Mouse (Mus musculus) MEL (cell line): ENCODE results near the gene Frmpd4. TPM values are rescaled to one million over a fixed set of nuclear protein-coding genes. Genes with fewer than 3 reads are reported as not detected.

Source experiments
- DNase-seq: peaks from one replicate; pipeline ENCODE4 v3.0.0; 2011; ENCODE audit warnings: low read depth, low spot score
- H3K27ac ChIP-seq: 2 replicates; pipeline ENCODE4 v1.5.1; 2012; ENCODE audit warnings: low read depth, mild to moderate bottlenecking, control low read depth, low read length, moderate library complexity; ENCODE audit not compliant: control insufficient read depth
- H3K27me3 ChIP-seq, 2 experiments: fragments of 150-350 bp in 1 of 2; sonication (generic) in 1 of 2; 2 replicates each; pipeline ENCODE4 v1.6.1; 2012; ENCODE audit warnings: low read length in 2 of 2, mild to moderate bottlenecking in 2 of 2, improper control_type of control experiment in 1 of 2, moderate library complexity in 1 of 2; ENCODE audit not compliant: insufficient read depth in 2 of 2, control insufficient read depth in 1 of 2
- H3K36me3 ChIP-seq, 2 experiments: 2 replicates each; pipeline ENCODE4 v1.6.1; 2012 to 2014; ENCODE audit warnings: low read length in 2 of 2, improper control_type of control experiment in 1 of 2, inconsistent platforms in 1 of 2, mild to moderate bottlenecking in 1 of 2; ENCODE audit not compliant: insufficient read depth in 2 of 2, control insufficient read depth in 1 of 2
- H3K4me1 ChIP-seq, 2 experiments: fragments of 150-350 bp in 1 of 2; sonication (generic) in 1 of 2; 2 replicates each; pipeline ENCODE4 v1.6.1; 2012; ENCODE audit warnings: low read length in 2 of 2, improper control_type of control experiment in 1 of 2, mild to moderate bottlenecking in 1 of 2; ENCODE audit not compliant: insufficient read depth in 2 of 2, control insufficient read depth in 1 of 2
- H3K4me3 ChIP-seq, 2 experiments: fragments of 150-350 bp in 1 of 2; sonication (generic) in 1 of 2; 2 replicates each; pipeline ENCODE4 v1.5.1; 2012; ENCODE audit warnings: low read depth in 2 of 2, low read length in 2 of 2, mild to moderate bottlenecking in 2 of 2, moderate library complexity in 2 of 2, control low read depth in 1 of 2, improper control_type of control experiment in 1 of 2; ENCODE audit not compliant: control insufficient read depth in 1 of 2, insufficient read depth in 1 of 2
- H3K79me2 ChIP-seq: 2 replicates; pipeline ENCODE4 v1.6.1; 2012; ENCODE audit warnings: mild to moderate bottlenecking, low read length, moderate library complexity; ENCODE audit not compliant: control insufficient read depth, poor library complexity, insufficient read depth
- H3K9ac ChIP-seq: 2 replicates; pipeline ENCODE4 v1.6.1; 2012; ENCODE audit warnings: low read depth, mild to moderate bottlenecking, control low read depth, low read length, moderate library complexity; ENCODE audit not compliant: control insufficient read depth, poor library complexity, severe bottlenecking
- H3K9me3 ChIP-seq: fragments of 150-350 bp; sonication (generic); replicated peaks from 2 replicates; pipeline ENCODE4 v1.6.1; 2012; ENCODE audit warnings: mild to moderate bottlenecking, low read length, improper control_type of control experiment, moderate library complexity; ENCODE audit not compliant: insufficient read depth
- BHLHE40 ChIP-seq: IDR thresholded peaks from 2 replicates; pipeline ENCODE4 v1.6.1; 2012; ENCODE audit warnings: low read depth, mild to moderate bottlenecking, inconsistent platforms, low read length, improper control_type of control experiment, borderline replicate concordance
- CHD1 ChIP-seq: IDR thresholded peaks from 2 replicates; pipeline ENCODE4 v1.6.1; 2012; ENCODE audit warnings: low read depth, mild to moderate bottlenecking, inconsistent platforms, low read length, improper control_type of control experiment
- CHD2 ChIP-seq: IDR thresholded peaks from 2 replicates; pipeline ENCODE4 v1.6.1; 2011; ENCODE audit warnings: low read length, improper control_type of control experiment
- E2F4 ChIP-seq: IDR thresholded peaks from 2 replicates; pipeline ENCODE4 v1.6.1; 2011; ENCODE audit warnings: low read depth, low read length, improper control_type of control experiment, borderline replicate concordance
- EP300 ChIP-seq, 2 experiments: IDR thresholded peaks; 2 replicates each; pipeline ENCODE4 v1.6.1; 2011; ENCODE audit warnings: improper control_type of control experiment in 2 of 2, low read length in 2 of 2, low read depth in 1 of 2, mild to moderate bottlenecking in 1 of 2
- GABPA ChIP-seq: IDR thresholded peaks from 2 replicates; pipeline ENCODE4 v1.6.1; 2012; ENCODE audit warnings: low read depth, mild to moderate bottlenecking, inconsistent platforms, low read length, improper control_type of control experiment, moderate library complexity
- GATA1 ChIP-seq: IDR thresholded peaks from 2 replicates; pipeline ENCODE4 v1.6.1; 2011; ENCODE audit warnings: low read depth, low read length, improper control_type of control experiment
- HCFC1 ChIP-seq: IDR thresholded peaks from 2 replicates; pipeline ENCODE4 v1.6.1; 2012; ENCODE audit warnings: low read depth, mild to moderate bottlenecking, inconsistent platforms, low read length, improper control_type of control experiment, moderate library complexity
- JUND ChIP-seq: IDR thresholded peaks from 2 replicates; pipeline ENCODE4 v1.6.1; 2011; ENCODE audit warnings: low read depth, mild to moderate bottlenecking, improper control_type of control experiment, low read length
- KAT2A ChIP-seq: conservative IDR thresholded peaks from 2 replicates; pipeline ENCODE4 v1.6.1; 2012; ENCODE audit warnings: low read depth, low read length, improper control_type of control experiment, inconsistent platforms
- MAX ChIP-seq: IDR thresholded peaks from 2 replicates; pipeline ENCODE4 v1.6.1; 2011; ENCODE audit warnings: low read length, improper control_type of control experiment
- MAZ ChIP-seq: IDR thresholded peaks from 2 replicates; pipeline ENCODE4 v1.6.1; 2012; ENCODE audit warnings: low read depth, mild to moderate bottlenecking, inconsistent platforms, low read length, improper control_type of control experiment
- MXI1 ChIP-seq: IDR thresholded peaks from 2 replicates; pipeline ENCODE4 v1.6.1; 2011; ENCODE audit warnings: mild to moderate bottlenecking, low read depth, low read length, improper control_type of control experiment
- MYB ChIP-seq: IDR thresholded peaks from 2 replicates; pipeline ENCODE4 v1.6.1; 2011; ENCODE audit warnings: mild to moderate bottlenecking, low read depth, low read length, improper control_type of control experiment
- MYC ChIP-seq: IDR thresholded peaks from 2 replicates; pipeline ENCODE4 v1.6.1; 2011; ENCODE audit warnings: low read depth, mild to moderate bottlenecking, low read length, improper control_type of control experiment, moderate library complexity
- NELFE ChIP-seq: IDR thresholded peaks from 2 replicates; pipeline ENCODE4 v1.6.1; 2011; ENCODE audit warnings: low read depth, low read length, improper control_type of control experiment
- NRF1 ChIP-seq: IDR thresholded peaks from 2 replicates; pipeline ENCODE4 v1.6.1; 2014; ENCODE audit warnings: low read depth, mild to moderate bottlenecking, inconsistent platforms, low read length, improper control_type of control experiment, moderate library complexity; ENCODE audit not compliant: poor library complexity, insufficient read depth, severe bottlenecking
- POLR2A ChIP-seq, 2 experiments: IDR thresholded peaks; 2 replicates each; pipeline ENCODE4 v1.6.1; 2011 to 2012; ENCODE audit warnings: low read length in 2 of 2, mild to moderate bottlenecking in 2 of 2, control low read depth in 1 of 2, improper control_type of control experiment in 1 of 2, low read depth in 1 of 2, moderate library complexity in 1 of 2; ENCODE audit not compliant: control insufficient read depth in 1 of 2, insufficient read depth in 1 of 2, poor library complexity in 1 of 2
- POLR2AphosphoS2 ChIP-seq: IDR thresholded peaks from 2 replicates; pipeline ENCODE4 v1.6.1; 2011; ENCODE audit warnings: low read length, improper control_type of control experiment
- RAD21 ChIP-seq: IDR thresholded peaks from 2 replicates; pipeline ENCODE4 v1.6.1; 2011; ENCODE audit warnings: mild to moderate bottlenecking, low read depth, low read length, improper control_type of control experiment
- TAL1 ChIP-seq: IDR thresholded peaks from 2 replicates; pipeline ENCODE4 v1.6.1; 2012; ENCODE audit warnings: mild to moderate bottlenecking, inconsistent platforms, low read length, moderate library complexity, mixed read lengths
- USF2 ChIP-seq, 2 experiments: IDR thresholded peaks; 2 replicates each; pipeline ENCODE4 v1.6.1; 2011 to 2012; ENCODE audit warnings: improper control_type of control experiment in 2 of 2, low read length in 2 of 2, borderline replicate concordance in 1 of 2, inconsistent platforms in 1 of 2, low read depth in 1 of 2, mild to moderate bottlenecking in 1 of 2; ENCODE audit not compliant: insufficient read depth in 1 of 2
- ZC3H11A ChIP-seq: IDR thresholded peaks from 2 replicates; pipeline ENCODE4 v1.6.1; 2012; ENCODE audit warnings: low read depth, mild to moderate bottlenecking, inconsistent platforms, low read length, improper control_type of control experiment
- ZNF384 ChIP-seq: IDR thresholded peaks from 2 replicates; pipeline ENCODE4 v1.6.1; 2012; ENCODE audit warnings: low read depth, mild to moderate bottlenecking, inconsistent platforms, low read length, improper control_type of control experiment
- polyA plus RNA-seq, 2 experiments: library from polyadenylated mRNA; stranded (reverse) in 1 of 2; unstranded in 1 of 2; fragments of >175 nt in 1 of 2; fragments of >200 nt in 1 of 2; gene quantifications; 2 replicates each; pipeline versions ENCODE4 v1.2.1 to v1.2.4; 2012; ENCODE audit warnings: low replicate concordance in 2 of 2, low read depth in 1 of 2; ENCODE audit not compliant: insufficient read length in 2 of 2, insufficient read depth in 1 of 2, missing spikeins in 1 of 2
- total RNA-seq: library from RNA; depleted of rRNA; stranded (reverse); fragments of 300-350 nt; gene quantifications from 2 replicates; pipeline ENCODE4 v1.2.3, GENCODE M21; 2012

Frmpd4 gene
- total and polyA plus RNA-seq, 3 experiments, result 0.11 to 0.77 TPM; not detected in 1

GRCm38 (mm10) chrX:167909483-167909882 is 667.5 kb downstream of the Frmpd4 start:
- no peak for DNase-seq
- Histone ChIP-seq H3K4me1 (no peaks in the 10 kb centered on the region), H3K36me3 (no peaks in the 10 kb centered on the region), H3K9me3 (no peaks in the 10 kb centered on the region), H3K79me2 (no peaks in the 10 kb centered on the region), H3K9ac (no peak overlapping the region), H3K27ac (no peak overlapping the region), H3K4me3 (no peak overlapping the region), H3K27me3 (no peaks in the 10 kb centered on the region)
- no peak for TF ChIP-seq NRF1
- TF ChIP-seq GATA1, result no peak

GRCm38 (mm10) chrX:167901046-167901445 is 676.0 kb downstream of the Frmpd4 start:
- Histone ChIP-seq H3K9me3 (no peaks in the 10 kb centered on the region), H3K4me1 (no peaks in the 10 kb centered on the region), H3K79me2 (no peaks in the 10 kb centered on the region), H3K36me3 (no peaks in the 10 kb centered on the region), H3K4me3 (no peak overlapping the region), H3K9ac (no peak overlapping the region), H3K27me3 (no peaks in the 10 kb centered on the region), H3K27ac (no peak overlapping the region)
- DNase-seq, result no peak
- TF ChIP-seq POLR2AphosphoS2 (no peak), MXI1 (no peak), MAZ (no peak), CHD1 (no peak), ZC3H11A (no peak), GABPA (no peak), ZNF384 (no peak), EP300 (IDR thresholded peaks at IDR 0.05; ENCODE audit: low read depth in 1 of 2, low read length in 2 of 2) (no peak), BHLHE40 (no peak), USF2 (IDR thresholded peaks at IDR 0.05; ENCODE audit: borderline replicate concordance in 1 of 2, insufficient read depth in 1 of 2, low read depth in 1 of 2, low read length in 2 of 2) (no peak), RAD21 (no peak), GATA1 (no peak), JUND (no peak), NELFE (no peak)

GRCm38 (mm10) chrX:167854821-167855220 is 722.2 kb downstream of the Frmpd4 start:
- Histone ChIP-seq H3K9me3 (no peaks in the 10 kb centered on the region), H3K27me3 (no peaks in the 10 kb centered on the region), H3K9ac (no peak overlapping the region), H3K27ac (no peak overlapping the region), H3K36me3 (no peaks in the 10 kb centered on the region)
- TF ChIP-seq RAD21, result no peak
- TF ChIP-seq HCFC1, result no peak
- TF ChIP-seq KAT2A, result no peak
- TF ChIP-seq ZC3H11A, result no peak
- no peak for TF ChIP-seq MYB
- TF ChIP-seq POLR2A (IDR thresholded peaks at IDR 0.05; ENCODE audit: control insufficient read depth in 1 of 2, insufficient read depth in 1 of 2, low read depth in 1 of 2, low read length in 2 of 2, poor library complexity in 1 of 2), result no peak
- TF ChIP-seq TAL1, result no peak
- no peak for TF ChIP-seq GATA1
- TF ChIP-seq EP300 (IDR thresholded peaks at IDR 0.05; ENCODE audit: low read depth in 1 of 2, low read length in 2 of 2), result no peak
- TF ChIP-seq MYC, result no peak
- no peak for TF ChIP-seq E2F4
- TF ChIP-seq CHD2, result no peak
- no peak for TF ChIP-seq POLR2AphosphoS2
- TF ChIP-seq CHD1, result no peak
- no peak for TF ChIP-seq MAX
- no peak for TF ChIP-seq MAZ
- TF ChIP-seq, all 39 proteins: peak for 0
- Histone ChIP-seq H3K4me3 (no peak overlapping the region), H3K4me1 (no peaks in the 10 kb centered on the region), H3K79me2 (no peaks in the 10 kb centered on the region)
- DNase-seq, result no peak
